Mouse (Mus musculus) C2C12 (cell line): ENCODE measurements around the gene Ypel2. TPM values are rescaled to one million over a fixed set of nuclear protein-coding genes. Genes with fewer than 3 reads are reported as not detected.

ENCODE experiments used
- H3K27me3 ChIP-seq: one replicate; pipeline ENCODE4 v1.6.1; 2011; ENCODE audit not compliant: control insufficient read depth, insufficient read depth, insufficient read length
- H3K36me3 ChIP-seq: one replicate; pipeline ENCODE4 v1.6.1; 2011; ENCODE audit not compliant: control insufficient read depth, insufficient read depth
- H3K4me3 ChIP-seq: one replicate; pipeline ENCODE4 v1.5.1; 2011; ENCODE audit warnings: mild to moderate bottlenecking, control low read depth; ENCODE audit not compliant: poor library complexity, insufficient read depth, severe bottlenecking
- H3K79me2 ChIP-seq: one replicate; pipeline ENCODE4 v1.6.1; 2011; ENCODE audit not compliant: control insufficient read depth, insufficient read depth
- H3K79me3 ChIP-seq: one replicate; pipeline ENCODE4 v1.6.1; 2011; ENCODE audit warnings: low read depth, control low read depth
- H3ac ChIP-seq: one replicate; pipeline ENCODE3; 2011; ENCODE audit warnings: low read depth; ENCODE audit not compliant: control insufficient read depth, insufficient read length
- CEBPB ChIP-seq: IDR thresholded peaks from one replicate; pipeline ENCODE4 v1.6.1; 2011; ENCODE audit warnings: low read depth, mild to moderate bottlenecking, control low read depth, moderate library complexity
- CTCF ChIP-seq: IDR thresholded peaks from one replicate; pipeline ENCODE4 v1.5.1; 2011; ENCODE audit not compliant: control insufficient read depth, insufficient read depth, insufficient read length
- FOSL1 ChIP-seq: IDR thresholded peaks from one replicate; pipeline ENCODE4 v1.8.0; 2011; ENCODE audit warnings: mild to moderate bottlenecking, low read length; ENCODE audit not compliant: poor library complexity, insufficient read depth, severe bottlenecking
- MAX ChIP-seq: IDR thresholded peaks from one replicate; pipeline ENCODE4 v1.6.1; 2011; ENCODE audit warnings: mild to moderate bottlenecking, control low read depth
- MYOD1 ChIP-seq: IDR thresholded peaks from one replicate; pipeline ENCODE4 v1.6.1; 2011; ENCODE audit warnings: low read depth; ENCODE audit not compliant: control insufficient read depth, insufficient read length
- MYOG ChIP-seq: IDR thresholded peaks from one replicate; pipeline ENCODE4 v1.6.1; 2011; ENCODE audit not compliant: control insufficient read depth, insufficient read length; ENCODE audit errors: extremely low read depth
- USF1 ChIP-seq: IDR thresholded peaks from one replicate; pipeline ENCODE4 v1.6.1; 2011; ENCODE audit warnings: low read depth, mild to moderate bottlenecking, control low read depth, moderate library complexity
- polyA plus RNA-seq: library from polyadenylated mRNA; unstranded; fragments of >200 nt; fragmentation: generic; extraction: Trizol; gene quantifications from one replicate; pipeline ENCODE4 v1.2.1, GENCODE M21; 2012; ENCODE audit warnings: missing spikeins

The Ypel2 gene
- polyA plus RNA-seq, 1 experiment: 0.14 TPM

DNA sequence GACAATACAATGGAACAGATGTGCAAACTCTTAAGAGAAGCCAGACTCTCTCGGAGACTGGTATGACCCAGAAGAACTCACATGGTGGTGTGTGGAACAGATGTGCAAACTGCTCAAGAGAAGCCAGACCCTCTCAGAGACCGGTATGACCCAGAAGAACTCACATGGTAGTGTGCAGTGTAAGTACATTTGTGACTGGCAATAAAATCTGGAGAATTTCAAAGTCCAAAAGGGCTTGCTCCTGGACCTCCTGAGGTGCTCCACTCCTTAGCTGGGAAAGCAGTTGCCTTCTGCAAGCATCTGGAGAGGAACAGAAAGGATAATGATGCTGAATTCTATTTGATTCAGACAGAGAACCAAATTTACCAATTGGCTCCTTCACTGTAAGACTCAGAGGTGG lies 69.9 kb downstream of the Ypel2 start:
- Histone ChIP-seq H3K79me3 (no peaks in the 10 kb centered on the region), H3K4me3 (no peak overlapping the region), H3ac (no peak overlapping the region), H3K27me3 (no peaks in the 10 kb centered on the region), H3K79me2 (no peaks in the 10 kb centered on the region), H3K36me3 (no peaks in the 10 kb centered on the region)
- TF ChIP-seq MYOD1: no peak
- no peak for TF ChIP-seq MAX
- TF ChIP-seq MYOG: no peak
- no peak for TF ChIP-seq FOSL1
- no peak for TF ChIP-seq USF1

DNA sequence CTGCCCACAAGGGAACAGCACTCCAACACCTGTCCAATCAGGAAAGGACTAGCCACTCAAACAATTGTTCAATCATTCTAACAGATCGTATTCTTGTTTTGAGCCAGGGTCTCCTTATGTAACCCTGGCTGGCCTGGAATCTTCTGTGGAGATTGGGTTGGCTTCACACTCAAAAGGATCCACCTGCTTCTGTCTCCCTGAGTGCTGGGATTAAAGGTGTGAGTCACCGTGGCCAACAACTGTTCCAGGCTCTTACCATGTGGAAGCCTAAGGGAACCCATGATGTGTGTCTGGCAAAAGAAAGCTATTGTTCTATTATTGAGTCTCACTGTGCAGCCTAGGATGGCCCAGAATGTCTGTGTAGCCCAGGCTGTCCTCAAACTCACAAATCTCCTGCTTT lies 71.5 kb downstream of the Ypel2 start:
- TF ChIP-seq MYOD1: peak; percentile 19
- no peak for TF ChIP-seq MAX
- TF ChIP-seq CEBPB: no peak
- H3K4me3 ChIP-seq: no peak overlapping the region
- no peaks in the 10 kb centered on the region for H3K27me3 ChIP-seq
- H3K79me2 ChIP-seq: no peaks in the 10 kb centered on the region
- no peaks in the 10 kb centered on the region for H3K36me3 ChIP-seq
- H3ac ChIP-seq: no peak overlapping the region
- no peaks in the 10 kb centered on the region for H3K79me3 ChIP-seq

DNA sequence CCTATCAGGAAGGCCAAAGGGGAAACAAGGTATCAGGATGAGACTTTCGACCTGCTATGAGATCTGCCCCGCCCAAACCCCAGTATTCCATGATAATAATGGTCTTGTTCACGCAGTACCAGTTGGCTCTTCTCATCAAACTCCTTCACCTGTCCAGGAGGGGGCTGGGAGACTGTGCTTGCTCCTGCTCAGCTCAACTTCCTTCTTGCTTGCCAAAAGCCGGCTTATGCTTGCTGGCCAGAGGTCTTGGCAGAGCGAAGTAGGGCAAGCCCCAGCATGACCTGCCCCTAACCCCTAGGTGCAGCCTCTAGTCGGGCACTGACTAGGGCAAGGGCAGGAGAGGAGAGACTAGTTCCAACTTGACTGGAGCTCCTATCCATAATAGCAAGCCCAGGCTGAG lies 72.2 kb downstream of the Ypel2 start:
- H3K4me3 ChIP-seq: no peak overlapping the region
- no peaks in the 10 kb centered on the region for H3K79me2 ChIP-seq
- no peaks in the 10 kb centered on the region for H3K27me3 ChIP-seq
- no peaks in the 10 kb centered on the region for H3K79me3 ChIP-seq
- TF ChIP-seq CTCF (no peak), MAX (no peak), USF1 (no peak), CEBPB (no peak), MYOD1 (no peak), MYOG (no peak), FOSL1 (no peak)
- H3K36me3 ChIP-seq: no peaks in the 10 kb centered on the region
- H3ac ChIP-seq: no peak overlapping the region

DNA sequence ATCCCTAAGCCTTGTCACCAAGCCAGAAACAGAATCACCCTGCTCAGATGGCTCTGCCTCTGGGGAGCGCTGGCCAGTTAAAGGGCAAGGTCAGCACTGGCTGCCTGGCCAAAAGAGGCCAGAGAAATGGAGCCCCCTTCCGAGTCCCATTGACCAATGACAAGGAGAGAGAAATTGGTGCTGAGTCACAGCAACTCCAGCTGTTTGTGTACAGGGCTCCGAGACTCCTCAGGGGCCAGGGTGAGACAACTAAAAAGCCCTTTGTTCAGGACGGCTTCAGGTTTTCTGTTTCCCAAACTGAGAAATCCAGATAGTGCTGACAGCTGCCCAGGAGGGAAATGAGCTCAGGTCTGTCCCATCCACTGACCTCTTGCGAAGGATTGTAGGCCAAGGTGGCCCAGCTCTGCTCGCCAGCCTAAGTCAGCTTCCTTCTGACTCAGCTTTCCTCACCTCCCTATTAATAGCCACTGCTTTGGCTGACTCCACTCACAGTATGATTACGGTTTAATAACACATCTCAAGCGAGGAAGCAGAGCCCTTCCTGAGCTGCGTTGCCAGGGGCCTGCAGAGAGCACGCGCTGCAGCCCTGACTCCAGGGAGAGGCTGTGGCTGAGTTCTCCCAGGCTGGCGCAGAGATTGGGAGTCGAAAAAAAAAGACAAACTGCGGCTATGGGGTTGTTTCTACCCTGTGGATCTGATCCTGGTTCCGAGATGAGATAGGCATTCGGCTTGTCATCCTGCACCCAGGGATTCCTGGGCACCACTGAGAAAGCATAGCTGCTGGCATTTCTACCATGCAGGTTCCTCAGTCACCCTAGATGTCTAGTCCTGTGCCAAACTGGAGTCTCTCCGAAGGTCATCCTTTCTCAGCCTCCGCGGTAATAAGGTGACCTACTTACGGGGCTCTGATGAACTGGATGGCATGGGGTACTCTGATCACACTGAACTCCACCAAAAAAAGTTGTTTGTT lies 73.1 kb downstream of the Ypel2 start:
- H3K27me3 ChIP-seq: no peaks in the 10 kb centered on the region
- TF ChIP-seq CTCF (no peak), CEBPB (no peak), FOSL1 (no peak), MYOD1 (peak; percentile 37), MAX (peak; percentile 16), USF1 (no peak), MYOG (no peak)
- H3ac ChIP-seq: no peak overlapping the region
- no peaks in the 10 kb centered on the region for H3K36me3 ChIP-seq
- H3K79me2 ChIP-seq: no peaks in the 10 kb centered on the region
- H3K4me3 ChIP-seq: no peak overlapping the region
- H3K79me3 ChIP-seq: no peaks in the 10 kb centered on the region

DNA sequence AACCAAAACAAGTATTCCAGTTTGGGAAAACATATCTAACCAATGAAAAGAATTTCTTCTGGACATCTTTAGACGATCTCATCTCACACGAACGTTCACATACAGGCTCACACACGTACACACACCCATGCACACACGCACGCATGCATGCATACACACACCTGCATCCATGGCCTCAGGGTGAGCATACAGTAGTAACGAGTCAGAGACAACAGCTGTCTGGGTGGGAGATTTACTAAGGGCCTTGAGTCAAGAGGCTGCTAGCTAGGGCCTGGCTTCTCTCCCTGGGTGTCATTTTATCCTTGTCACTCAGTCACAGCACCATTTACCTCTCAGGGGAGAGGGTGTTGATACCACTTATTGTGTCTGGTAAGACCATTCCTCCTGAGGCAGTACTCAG lies 74.0 kb downstream of the Ypel2 start:
- H3K4me3 ChIP-seq: no peak overlapping the region
- no peak overlapping the region for H3ac ChIP-seq
- no peaks in the 10 kb centered on the region for H3K79me3 ChIP-seq
- no peaks in the 10 kb centered on the region for H3K79me2 ChIP-seq
- TF ChIP-seq MAX (no peak), CEBPB (no peak), MYOD1 (peak; percentile 70), MYOG (no peak)
- H3K36me3 ChIP-seq: no peaks in the 10 kb centered on the region
- no peaks in the 10 kb centered on the region for H3K27me3 ChIP-seq

DNA sequence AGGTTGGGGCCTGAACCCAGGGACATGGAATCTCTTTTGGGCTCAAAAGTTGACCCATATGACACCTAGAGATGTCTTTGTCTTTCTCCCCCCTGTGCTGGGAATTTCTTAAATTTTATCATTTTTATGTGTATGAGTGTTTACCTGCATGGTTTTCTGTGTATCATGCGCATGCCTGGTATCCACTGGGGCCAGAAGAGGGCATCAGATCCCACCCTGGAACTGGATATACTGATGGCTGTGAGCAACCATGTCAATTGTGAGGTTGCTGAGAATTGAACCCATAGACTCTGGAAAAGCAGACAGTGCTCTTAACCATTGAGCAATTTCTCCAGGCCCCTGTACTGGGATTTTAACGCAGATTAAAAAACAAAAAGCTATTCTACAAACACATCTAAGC lies 76.0 kb downstream of the Ypel2 start:
- Histone ChIP-seq H3K27me3 (no peaks in the 10 kb centered on the region), H3K36me3 (no peaks in the 10 kb centered on the region), H3K79me3 (no peaks in the 10 kb centered on the region), H3K4me3 (no peak overlapping the region), H3K79me2 (no peaks in the 10 kb centered on the region), H3ac (no peak overlapping the region)
- TF ChIP-seq FOSL1: no peak
- TF ChIP-seq MYOG: no peak
- no peak for TF ChIP-seq CTCF
- TF ChIP-seq CEBPB: no peak
- TF ChIP-seq MYOD1: no peak
- TF ChIP-seq USF1: no peak
- TF ChIP-seq MAX: no peak
